8 mouse cellular contexts compared by ENCODE assay signal in the genomic region with DNA sequence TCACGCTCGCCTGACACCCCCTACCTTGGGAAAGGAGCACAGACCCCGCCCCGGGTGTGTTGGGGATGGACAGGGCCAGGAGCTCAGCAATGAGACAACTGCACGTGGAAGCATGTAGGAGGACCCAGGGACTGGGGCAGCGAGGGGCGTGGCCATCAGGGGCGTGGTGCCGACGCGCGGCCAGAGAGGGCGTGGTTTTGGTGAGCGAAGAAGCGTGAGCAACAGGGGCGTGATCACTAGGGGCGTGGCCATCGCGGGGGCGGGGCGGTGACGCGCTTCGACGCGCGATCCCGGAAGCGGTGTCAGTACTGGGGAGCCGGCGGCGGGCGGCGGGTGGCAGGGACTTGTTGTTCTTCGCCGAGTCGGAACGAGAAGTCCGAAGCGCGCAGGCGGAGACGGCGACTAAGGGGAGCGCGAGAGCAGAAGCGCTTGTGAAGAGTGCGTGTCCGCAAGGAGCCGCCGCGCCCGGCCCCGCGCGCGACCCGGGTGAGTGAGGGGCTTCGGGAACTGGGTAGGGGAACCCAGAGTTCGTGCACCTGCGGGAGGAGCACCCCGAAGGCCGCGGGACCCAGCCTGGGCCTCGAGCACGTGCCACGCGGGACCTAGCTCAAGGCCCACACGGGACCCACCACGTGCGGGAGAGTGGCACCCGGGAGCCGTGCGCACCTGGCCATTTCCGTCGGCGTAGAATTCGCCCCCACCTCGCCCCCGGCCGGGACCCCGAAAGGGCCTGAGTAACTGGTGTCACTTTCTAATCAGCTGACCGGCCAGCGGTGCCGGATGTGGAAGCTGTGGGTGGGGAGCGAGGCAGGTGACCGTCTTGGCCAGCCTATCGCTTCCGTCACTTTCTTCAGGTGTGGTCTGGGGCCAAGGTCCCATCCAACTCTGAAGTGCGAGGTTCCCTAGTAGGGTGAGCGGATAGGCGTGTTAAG. TPM values are rescaled to one million over a fixed set of nuclear protein-coding genes. Genes with fewer than 3 reads are reported as not detected.
DNase-seq lines count a peak whose midpoint lies in the region; ATAC-seq lines count a peak whose summit lies in the region.

Gene Mafk, plus strand, starts transcription at position 287 of the 932 bp plus-strand sequence.

- intact Hi-C loops in gastrocnemius, postnatal 14 days (cut with DNase I; ENCODE audit: low total_unique reads): no loop called here
- intact Hi-C loops in left cerebral cortex, postnatal 10 days (cut with DNase I): no loop called here

- peak; percentile 82 for ATAC-seq in inflammation-experienced regulatory T-cells, adult 6 months
- ATAC-seq in megakaryocyte-erythroid progenitor cell, adult 5-6 weeks (replicated peaks; ENCODE audit: low FRiP score, low TSS enrichment, poor library complexity, severe bottlenecking): peak; percentile 79

- DNase-seq in adipocyte (ENCODE audit: low spot score): peak; percentile 98
- peak; percentile 99 for DNase-seq in embryo, embryonic 10 days (ENCODE audit: low spot score)
- DNase-seq in gastrocnemius, postnatal 14 days: peak; percentile 97
- peak; percentile 88 to 96 for DNase-seq in left cerebral cortex, postnatal 10 days (ENCODE audit: extremely low spot score in 1 of 2, low spot score in 2 of 2)
- DNase-seq in right cerebral cortex, postnatal 25 days: peak; percentile 90
- peak; percentile 97 to 99 for DNase-seq in urinary bladder, postnatal 4 days (ENCODE audit: low spot score in 2 of 2)

RNA-seq across cellular contexts. Expression of gene Mafk, which starts in this region (rescaled TPM):
- 10 to 100 TPM; 11.1 to 13.6 TPM for total RNA-seq in gastrocnemius, postnatal 14 days (2021)
- polyA plus RNA-seq in inflammation-experienced regulatory T-cells, adult 6 months (2017; shearing (Covaris generic)): 10 to 100 TPM; 10.7 to 12.5 (median 11.0) TPM
- 1 to 10 TPM; 7.0 to 7.8 TPM for total RNA-seq in left cerebral cortex, postnatal 10 days (2021)
- 23.8 and 24.3 TPM in 2 replicates for total RNA-seq in megakaryocyte-erythroid progenitor cell, adult 5-6 weeks (2014; fragmentation: Nextera tagmentation)
- total RNA-seq in megakaryocyte-erythroid progenitor cell, adult 5-6 weeks (2017): 40.1 and 49.3 TPM in 2 replicates

Comparison
In these comparisons a context has a peak if more than half of its experiments do, and no peak if none do; other contexts are left out.
1. Peak in every context shown above with its lines: DNase-seq and ATAC-seq.